Mouse (Mus musculus) layer of hippocampus, postnatal 25 days (tissue): ENCODE results near the gene Olfr205. TPM values are rescaled to one million over a fixed set of nuclear protein-coding genes. Genes with fewer than 3 reads are reported as not detected.
"Not testable (repeated sequence)": the region's sequence is repeated elsewhere in the genome, so short reads cannot be mapped to it uniquely, and the experiment has no call there.

Source experiments
- DNase-seq, 2 experiments: peaks; one replicate each; pipeline ENCODE4 v3.0.0; 2022; ENCODE audit warnings: mixed read lengths in 2 of 2, low spot score in 1 of 2; ENCODE audit errors: extremely low spot score in 1 of 2
- total RNA-seq, 2 experiments: library from RNA; stranded (reverse); gene quantifications; 2 replicates each; pipeline ENCODE4 v1.2.3; 2021

The Olfr205 gene
- not detected for total RNA-seq

DNA sequence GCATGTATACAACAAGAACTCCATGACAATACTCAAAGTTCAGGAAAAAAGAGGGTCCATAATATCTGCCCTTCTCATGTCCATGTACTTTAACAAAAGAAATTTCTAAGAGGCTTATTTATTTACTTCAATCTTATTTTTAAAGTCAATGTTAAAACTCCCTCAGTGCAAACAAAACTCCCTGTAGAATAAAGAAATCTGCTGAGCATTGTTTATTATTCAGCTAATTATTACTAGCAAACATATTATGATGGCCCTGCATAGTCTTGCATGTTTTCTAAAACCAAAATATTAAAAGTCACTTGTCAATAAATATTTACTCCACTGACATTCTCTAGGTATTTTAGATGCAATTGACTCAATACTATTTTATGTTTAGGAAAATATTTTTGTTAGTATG, at the start of gene Olfr205:
Gene Olfr205, minus strand, starts transcription at position 101 of the 400 bp plus-strand sequence.
- DNase-seq, result no peak

- DNase-seq, result no peak
Measured at GRCm38 (mm10) chr16:59363893-59364292, 33.0 kb upstream of the Olfr205 start, which contains the start of gene Olfr209. Olfr209 (minus strand) TSS chr16:59363993.

GRCm38 (mm10) chr16:59349146-59349545, 18.2 kb upstream of the Olfr205 start, which contains the start of gene Olfr206:
Olfr206 (minus strand) TSS chr16:59349246.
- no peak for DNase-seq

DNA sequence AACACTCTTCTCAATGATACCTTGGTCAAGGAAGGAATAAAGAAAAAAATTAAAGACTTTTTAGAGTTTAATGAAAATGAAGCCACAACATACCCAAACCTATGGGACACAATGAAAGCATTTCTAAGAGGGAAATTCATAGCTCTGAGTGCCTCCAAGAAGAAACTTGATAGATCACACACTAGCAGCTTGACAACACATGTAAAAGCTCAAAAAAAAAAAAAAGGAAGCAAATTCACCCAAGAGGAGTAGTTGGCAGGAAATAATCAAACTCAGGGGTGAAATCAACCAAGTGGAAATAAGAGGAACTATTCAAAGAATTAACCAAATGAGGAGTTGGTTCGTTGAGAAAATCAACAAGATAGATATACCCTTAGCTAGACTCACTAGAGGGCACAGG, 7.7 kb downstream of the Olfr205 start:
- not testable (repeated sequence) for DNase-seq

DNA sequence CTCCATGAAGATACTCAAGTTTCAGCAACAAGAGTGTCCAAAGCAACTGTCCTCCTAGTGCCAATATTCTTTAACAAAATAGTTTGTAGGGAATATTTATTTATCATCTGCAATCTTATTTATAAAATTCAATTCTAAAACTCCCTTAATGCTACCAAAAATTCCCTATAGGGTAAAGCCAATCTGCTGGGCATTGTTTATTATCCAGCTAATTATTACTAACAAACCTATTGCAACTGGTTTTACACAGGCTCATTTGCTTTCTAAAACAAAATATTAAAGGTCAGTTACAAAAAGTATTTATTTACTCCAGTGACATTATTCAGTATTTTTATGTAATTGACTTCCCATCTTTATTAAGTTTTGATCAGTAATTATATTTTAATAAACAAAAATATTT, 12.8 kb downstream of the Olfr205 start, which contains the start of gene Olfr204:
Gene Olfr204, minus strand, starts transcription at position 101 of the 400 bp plus-strand sequence.
- no peak for DNase-seq

DNA sequence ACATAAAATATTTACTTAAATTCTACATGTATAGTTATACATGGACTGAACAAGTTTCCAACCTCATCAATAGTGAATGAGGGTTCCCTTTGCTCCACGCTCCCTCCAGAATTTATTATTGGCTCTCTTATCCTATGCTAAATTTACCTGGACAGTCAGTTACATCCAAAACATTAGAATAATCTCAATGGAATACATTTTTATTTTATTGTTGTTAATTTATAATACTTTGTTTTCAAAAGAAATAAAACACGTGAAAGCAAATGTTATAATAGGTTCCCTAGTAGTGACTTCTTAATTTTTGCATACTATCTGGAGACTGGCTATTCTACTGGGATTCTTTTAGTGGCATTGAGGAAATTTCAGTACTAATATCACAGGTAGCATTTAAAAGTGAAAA, 32.4 kb downstream of the Olfr205 start, which contains the start of gene Olfr203:
Gene Olfr203, plus strand, starts transcription at position 301 of the 400 bp plus-strand sequence.
- DNase-seq, result no peak

DNA sequence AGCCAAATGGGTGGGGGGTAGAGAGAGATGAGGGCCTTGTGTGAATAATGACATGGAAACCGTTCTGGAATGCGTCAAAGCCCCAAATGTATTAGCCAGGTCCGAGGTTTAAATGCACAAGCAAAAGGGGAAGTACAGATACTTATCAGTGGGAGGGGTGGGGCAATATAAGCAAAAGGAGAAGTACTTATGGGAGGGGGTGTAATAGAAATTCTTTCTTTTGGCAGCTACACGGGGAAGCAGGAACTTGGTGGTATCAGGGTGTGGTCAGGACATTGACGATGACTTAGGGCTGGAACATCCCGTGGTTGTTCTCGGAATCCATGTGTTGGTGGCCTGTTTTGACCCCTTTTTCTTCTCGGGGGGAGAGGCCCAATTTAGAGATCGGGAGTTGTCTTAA, 43.4 kb downstream of the Olfr205 start:
- DNase-seq, result not testable (repeated sequence)

DNA sequence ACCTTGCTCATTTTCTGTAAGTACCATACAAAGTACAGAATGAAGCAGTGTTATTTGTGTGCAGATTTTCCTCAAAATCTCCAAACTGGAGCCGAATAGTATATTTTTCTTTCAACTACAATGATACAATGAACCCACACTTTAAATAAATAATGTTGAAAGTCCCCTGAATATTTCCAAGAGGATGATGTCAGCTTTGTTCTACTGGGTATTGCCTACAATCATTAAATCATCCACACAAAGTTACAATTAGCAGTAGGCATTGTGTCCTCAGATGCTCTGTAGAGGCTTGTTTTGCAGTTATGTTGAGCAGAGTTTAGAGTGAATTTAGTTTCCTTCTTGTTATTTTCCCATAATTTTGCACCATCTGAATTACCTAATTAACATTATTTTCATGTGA, 44.2 kb downstream of the Olfr205 start, which contains the start of gene Olfr202:
Gene Olfr202, minus strand, starts transcription at position 101 of the 400 bp plus-strand sequence.
- no peak for DNase-seq

DNA sequence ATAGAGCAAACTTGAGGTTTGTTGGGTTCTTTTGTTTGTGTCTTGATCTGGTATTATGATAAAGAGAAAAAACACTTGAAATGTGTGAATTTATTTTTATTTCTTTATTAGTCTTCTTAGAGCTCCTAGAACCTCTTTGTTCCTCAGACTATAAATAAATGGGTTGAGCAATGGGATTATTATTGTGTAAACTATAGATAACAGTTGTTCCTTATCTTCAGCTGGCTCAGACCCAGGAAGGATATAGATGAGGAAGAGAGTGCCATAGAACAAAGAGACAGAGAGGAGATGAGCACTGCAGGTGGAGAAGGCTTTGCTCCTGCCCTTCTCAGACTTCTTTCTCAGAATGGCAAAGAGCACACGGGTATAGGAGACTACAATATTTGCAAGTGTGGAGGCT, 47.5 kb downstream of the Olfr205 start:
- DNase-seq, result no peak

GRCm38 (mm10) chr16:59280542-59280941, 50.4 kb downstream of the Olfr205 start:
- DNase-seq, result no peak

Other genes starting within 250 kb of the Olfr205 start
- gene Olfr191, start 241.3 kb downstream of the Olfr205 start, total RNA-seq, result not detected
- not detected for gene Olfr193, start 219.3 kb downstream of the Olfr205 start, total RNA-seq
- not detected for gene Olfr194, start 210.1 kb downstream of the Olfr205 start, total RNA-seq
- gene Olfr195, start 184.1 kb downstream of the Olfr205 start, total RNA-seq, result not detected
- gene Olfr196, start 160.7 kb downstream of the Olfr205 start, total RNA-seq, result not detected
- not detected for gene Olfr198, start 127.6 kb downstream of the Olfr205 start, total RNA-seq
- gene Olfr199, start 111.4 kb downstream of the Olfr205 start, total RNA-seq, result not detected
- gene Olfr201, start 58.5 kb downstream of the Olfr205 start, total RNA-seq, result not detected
- not detected for gene Olfr202, start 44.3 kb downstream of the Olfr205 start, total RNA-seq
- not detected for gene Olfr203, start 32.3 kb downstream of the Olfr205 start, total RNA-seq
- gene Olfr204, start 12.9 kb downstream of the Olfr205 start, total RNA-seq, result not detected
- not detected for gene Olfr206, start 18.1 kb upstream of the Olfr205 start, total RNA-seq
- not detected for gene Olfr209, start 32.9 kb upstream of the Olfr205 start, total RNA-seq
- under 1 TPM in 1 of 2 experiments, not detected in 1; 0.15 TPM for gene Gabrr3, start 76.2 kb upstream of the Olfr205 start, total RNA-seq
- 10 to 100 TPM; 13.8 to 16.2 TPM for gene Riox2, start 140.6 kb upstream of the Olfr205 start, total RNA-seq